Mouse (Mus musculus) right cerebral cortex, postnatal 14 days (tissue): Measurements from ENCODE around the gene Fgfr2.

Experiments
- DNase-seq: peaks from one replicate; pipeline ENCODE4 v3.0.0; 2022

Fgfr2 gene

DNA sequence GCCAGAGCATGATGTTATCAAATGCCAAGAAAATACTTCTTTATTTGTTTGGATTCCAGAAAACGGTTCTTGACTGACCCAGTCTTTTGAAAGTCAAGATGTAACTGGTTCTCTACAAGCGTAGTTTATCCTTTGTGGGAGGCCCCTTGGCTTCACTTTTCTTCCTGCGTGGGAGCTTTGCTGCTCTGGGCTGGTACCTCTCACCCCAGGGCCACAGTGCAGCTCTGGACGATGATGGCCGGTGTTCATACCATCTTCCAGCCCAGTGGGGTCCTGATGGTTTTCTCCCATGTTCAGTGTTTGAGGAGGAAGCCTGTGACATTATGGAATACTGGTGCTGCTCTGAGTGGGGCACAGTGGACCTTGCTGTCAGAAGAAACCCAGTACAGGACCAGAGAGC is 1575.7 kb downstream of the Fgfr2 start:
- DNase-seq, result no peak

GRCm38 (mm10) chr7:131546423-131546822 is 1576.7 kb downstream of the Fgfr2 start:
- DNase-seq, result no peak

DNA sequence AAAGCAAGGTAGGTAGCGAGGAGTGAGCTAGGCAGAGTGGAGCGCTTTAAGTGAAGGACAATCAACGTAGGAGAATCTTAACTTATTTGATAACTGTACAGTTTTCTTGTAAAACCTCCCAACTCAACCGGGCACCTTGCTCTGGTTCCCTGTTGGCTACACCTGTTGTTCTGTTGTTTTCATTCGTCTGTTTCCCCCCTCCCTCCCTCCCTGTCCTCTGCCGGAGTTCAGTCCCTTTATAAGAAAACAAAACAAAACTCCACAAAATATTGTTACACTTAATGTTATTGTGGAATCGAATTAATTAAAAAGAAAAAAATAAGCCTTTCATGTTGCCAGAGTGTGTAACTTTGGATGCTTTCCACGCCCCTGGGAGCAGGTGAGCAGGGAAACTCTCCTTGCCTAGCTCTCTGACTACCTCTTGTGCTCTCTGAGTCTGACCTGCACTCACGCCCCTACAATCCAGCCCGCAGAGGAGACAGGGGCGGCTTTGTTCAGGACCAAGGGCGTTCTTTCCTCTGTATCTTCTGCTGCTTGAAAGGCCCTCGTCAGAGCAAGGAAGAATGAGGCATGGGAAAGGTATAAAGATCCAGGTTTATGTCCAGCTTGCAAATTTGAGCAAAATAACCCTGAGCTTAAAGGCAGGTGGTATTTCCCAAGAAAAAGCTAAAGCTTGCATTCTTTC is 1577.3 kb downstream of the Fgfr2 start:
- no peak for DNase-seq

DNA sequence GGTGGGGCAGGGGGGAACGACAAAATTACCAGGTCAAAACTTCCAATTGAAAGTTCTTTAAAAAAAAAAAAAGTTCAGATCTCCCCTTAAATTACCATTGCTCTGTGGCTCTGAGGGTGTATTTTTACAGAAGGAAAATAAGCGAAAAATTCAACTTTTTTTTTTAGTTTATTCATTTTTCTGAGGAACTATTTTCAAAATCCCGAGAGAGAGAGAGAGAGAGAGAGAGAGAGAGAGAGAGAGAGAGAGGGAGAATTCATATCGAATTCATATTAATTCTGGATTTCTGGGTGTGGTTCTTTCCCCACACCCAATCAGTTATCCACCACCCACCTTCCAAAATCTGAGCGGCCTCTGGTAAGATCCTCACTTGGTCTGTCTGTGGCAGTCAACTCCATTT is 1578.3 kb downstream of the Fgfr2 start:
- DNase-seq, result no peak

GRCm38 (mm10) chr7:131543623-131544481 is 1579.3 kb downstream of the Fgfr2 start:
- no peak for DNase-seq

DNA sequence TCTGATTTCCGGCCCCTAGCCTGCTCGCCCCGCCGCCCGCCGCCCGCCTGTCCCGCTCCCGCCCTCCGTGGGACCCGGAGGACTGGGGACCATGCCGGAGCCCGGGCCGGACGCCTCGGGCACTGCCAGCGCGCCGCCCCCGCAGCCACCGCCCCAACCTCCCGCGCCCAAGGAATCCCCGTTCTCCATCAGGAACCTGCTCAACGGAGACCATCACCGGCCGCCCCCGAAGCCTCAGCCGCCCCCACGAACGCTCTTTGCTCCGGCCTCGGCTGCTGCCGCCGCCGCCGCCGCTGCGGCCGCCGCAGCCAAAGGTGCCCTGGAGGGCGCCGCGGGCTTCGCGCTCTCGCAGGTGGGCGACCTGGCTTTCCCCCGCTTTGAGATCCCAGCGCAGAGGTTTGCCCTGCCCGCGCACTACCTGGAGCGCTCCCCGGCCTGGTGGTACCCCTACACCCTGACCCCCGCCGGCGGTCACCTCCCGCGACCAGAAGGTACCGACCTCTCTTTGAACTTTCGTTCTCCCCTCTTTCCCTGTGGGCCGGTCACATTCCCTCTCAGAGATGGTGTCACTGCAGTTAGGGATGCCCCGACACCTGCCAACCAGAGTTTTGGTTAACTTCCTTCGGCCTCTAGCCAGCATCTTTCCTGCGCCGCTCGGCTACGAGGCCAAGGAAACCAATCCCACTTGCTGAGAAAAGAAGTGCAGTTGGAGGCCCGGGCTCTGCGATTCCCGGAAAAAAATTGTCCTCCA is 1580.1 kb downstream of the Fgfr2 start:
- DNase-seq, result no peak

- no peak for DNase-seq
Observed at GRCm38 (mm10) chr7:131542115-131542871, 1580.9 kb downstream of the Fgfr2 start, which contains the start of gene Hmx3. Gene Hmx3, plus strand, starts transcription at chr7:131542867.

DNA sequence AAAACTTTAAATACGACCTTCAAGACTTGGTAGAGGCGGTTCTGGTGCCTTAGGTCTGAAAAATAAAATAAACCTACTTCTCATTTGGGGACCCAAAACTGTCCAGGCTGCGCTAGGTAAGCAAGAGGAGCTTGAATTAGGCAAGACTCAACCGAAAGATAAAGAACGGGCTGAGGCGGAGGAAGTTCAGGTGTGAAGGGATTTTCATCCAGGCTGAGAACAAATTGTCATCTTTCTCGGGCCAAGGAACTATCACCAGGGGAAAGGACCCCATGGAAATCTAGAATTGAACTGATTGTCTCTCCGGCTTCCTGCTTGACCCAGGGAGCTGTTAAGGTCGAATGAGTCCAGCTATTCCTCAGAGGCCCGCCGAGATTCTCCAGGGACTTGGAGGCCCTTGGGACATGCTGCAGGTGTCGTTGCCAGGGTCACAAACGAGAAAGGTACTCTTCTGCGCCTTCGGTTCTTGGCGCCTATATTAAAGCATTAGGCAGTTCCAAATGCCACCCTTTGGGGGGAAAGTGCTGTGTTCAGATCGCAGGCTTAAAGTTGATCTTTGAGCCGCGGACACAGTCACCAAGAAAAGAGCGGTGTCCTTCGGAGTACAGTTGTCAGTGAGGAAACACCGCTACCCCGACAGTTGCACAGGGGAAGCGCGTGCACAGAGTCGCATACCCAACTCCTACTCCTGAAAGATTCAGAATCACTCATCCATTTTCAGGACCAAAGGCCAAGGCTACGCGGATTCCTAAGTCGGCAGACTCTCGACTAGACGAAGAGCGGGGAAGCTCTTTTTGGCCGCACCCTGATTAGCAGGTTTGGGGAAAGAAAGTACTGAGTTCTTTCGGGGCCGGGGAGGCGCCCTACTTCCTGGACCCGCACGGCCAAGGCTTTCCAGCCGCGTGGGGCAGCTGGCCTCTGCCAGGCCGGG is 1581.7 kb downstream of the Fgfr2 start:
- no peak for DNase-seq

GRCm38 (mm10) chr7:131539979-131540378 is 1583.2 kb downstream of the Fgfr2 start:
- DNase-seq, result peak; percentile 90

- DNase-seq, result no peak
Observed at GRCm38 (mm10) chr7:131503739-131504138, 1619.4 kb downstream of the Fgfr2 start.

DNA sequence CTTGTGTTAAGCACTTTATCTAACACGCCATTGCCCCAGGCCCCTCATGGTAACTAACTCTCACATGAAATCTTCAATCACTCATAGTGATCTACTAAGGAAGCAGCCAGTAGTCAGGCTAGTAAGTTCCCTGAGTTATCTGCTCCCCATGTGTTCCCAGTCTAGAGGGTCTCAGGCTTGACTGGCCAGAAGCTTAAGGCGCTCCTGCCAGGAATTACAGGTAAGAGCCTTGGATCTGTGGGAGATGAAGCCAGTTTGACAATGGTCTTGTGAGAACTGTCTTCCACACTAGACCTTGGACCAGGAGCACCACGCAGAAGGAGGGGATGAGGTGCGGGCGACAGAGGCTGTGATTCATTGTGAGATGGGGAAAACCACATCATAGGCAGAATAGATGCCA is 1644.7 kb downstream of the Fgfr2 start:
- DNase-seq, result no peak

DNA sequence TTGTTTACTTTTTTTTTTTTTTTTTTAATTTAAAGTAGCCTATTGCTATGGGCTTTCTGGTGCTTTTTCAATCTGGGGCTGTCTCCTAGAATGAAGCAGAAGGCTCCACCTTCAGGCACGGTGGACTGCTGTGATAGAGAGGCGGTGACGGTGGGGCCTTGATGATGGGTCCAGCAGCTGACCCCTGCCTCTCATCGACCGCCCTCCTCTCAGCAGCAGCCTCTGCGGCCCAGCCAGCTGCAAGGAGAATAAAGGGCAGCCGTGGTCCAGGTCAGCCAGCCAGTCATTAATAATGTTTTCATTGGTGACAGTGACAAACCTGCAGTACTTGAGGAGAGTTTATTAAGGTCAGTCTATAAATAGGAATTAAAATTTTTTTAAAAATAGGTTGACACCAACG is 1646.0 kb downstream of the Fgfr2 start:
- DNase-seq, result no peak

DNA sequence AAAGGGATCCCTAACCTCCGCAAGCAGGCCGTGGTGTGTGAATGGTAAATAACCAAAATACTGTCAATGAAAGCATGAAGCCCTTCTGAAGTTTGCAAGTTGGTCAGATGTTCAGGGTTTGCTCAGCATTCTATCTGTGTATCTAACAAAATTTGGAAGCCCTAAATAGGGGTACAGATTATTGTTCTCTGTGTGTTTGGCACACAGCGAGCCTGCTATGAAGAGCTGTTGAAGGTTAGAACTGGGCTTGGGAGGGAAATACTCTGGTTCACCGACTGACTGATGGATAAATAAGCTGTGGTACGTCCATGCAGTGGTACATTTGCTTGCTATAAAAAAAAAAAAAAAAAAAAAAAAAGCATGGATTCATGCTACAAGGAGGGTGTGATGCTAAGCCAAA is 1651.6 kb downstream of the Fgfr2 start:
- no peak for DNase-seq

DNA sequence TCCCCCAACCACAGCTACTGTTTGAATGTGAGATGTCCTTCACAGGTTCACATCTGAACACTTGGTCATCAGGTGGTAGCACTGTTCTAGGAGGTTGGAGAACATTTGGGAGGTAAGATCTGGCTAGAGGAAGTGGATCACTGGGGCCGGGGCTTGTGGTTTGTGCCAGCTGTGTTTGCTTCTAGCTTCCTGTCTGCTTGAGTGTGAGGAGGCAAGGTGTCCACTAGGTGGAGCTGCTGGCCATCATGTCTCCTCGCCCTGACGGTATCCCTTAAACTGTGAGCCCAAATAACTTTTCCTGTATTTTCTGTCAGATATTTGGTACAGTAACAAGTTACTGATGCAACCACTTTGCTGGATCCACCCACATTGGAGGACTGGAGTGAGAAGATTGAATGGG is 1653.6 kb downstream of the Fgfr2 start:
- DNase-seq, result no peak

DNA sequence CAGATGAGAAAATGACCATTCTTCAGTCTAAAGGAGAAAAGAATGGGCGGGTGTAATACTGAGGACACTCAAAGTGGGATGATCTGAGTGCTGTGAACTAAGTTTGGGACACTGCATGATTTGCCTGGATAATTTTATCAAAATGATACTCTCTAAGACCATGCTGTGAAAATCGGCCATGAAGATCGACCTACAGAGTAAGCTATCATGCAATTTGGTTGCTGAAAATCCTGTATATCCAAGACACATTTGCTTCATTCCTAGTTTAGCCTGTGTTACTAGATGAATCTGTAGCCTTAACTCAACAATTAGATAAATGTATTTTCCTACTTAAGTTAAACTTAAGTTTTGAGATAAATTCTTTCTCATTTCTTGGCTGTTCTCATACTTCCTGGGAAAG is 1655.8 kb downstream of the Fgfr2 start:
- DNase-seq, result no peak

DNA sequence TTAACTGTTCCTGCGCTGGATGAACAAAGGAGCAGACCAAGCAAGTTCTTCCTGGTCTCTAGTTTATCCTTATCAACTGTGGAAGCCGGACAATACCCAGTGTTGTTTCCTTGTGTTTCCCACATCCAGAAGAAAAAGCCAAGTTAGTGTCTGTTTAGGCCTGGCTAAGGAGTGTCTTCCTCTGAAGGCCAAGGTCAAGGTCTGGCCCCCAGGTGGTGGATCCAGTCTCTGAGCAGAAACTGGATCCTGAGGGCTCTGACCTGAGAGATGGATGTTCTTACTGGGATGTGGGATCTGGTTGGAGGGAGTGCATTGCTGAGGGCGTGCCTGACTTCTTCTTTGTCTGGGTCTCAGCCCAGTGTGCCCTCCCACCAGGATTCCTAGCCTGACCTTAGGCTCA is 1657.4 kb downstream of the Fgfr2 start:
- no peak for DNase-seq

- no peak for DNase-seq
Observed at GRCm38 (mm10) chr7:131465117-131465601, 1658.0 kb downstream of the Fgfr2 start.

DNA sequence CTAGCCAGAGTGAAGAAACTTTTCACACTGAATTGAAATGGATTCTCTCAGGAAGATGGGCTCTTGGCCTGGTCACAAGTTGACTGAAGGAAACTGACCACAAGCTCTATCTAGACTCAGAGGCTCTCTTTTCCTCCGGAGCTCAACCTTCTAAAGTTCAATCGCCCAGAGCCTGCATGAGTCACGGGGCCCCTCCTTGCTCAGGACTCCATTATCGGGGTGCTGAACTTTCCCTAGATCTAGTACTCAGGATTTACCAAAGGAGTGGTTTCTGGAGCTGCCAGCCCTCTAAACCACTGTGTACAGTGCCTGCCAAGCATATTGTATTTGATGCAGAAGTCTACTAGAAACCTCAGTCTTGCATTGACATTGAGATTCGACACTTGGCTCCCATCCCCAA is 1666.4 kb downstream of the Fgfr2 start:
- no peak for DNase-seq

- no peak for DNase-seq
Observed at GRCm38 (mm10) chr7:131437051-131437450, 1686.1 kb downstream of the Fgfr2 start.

GRCm38 (mm10) chr7:131434276-131434675 is 1688.9 kb downstream of the Fgfr2 start:
- no peak for DNase-seq

- DNase-seq, result peak; percentile 38
Observed at GRCm38 (mm10) chr7:131432244-131432643, 1690.9 kb downstream of the Fgfr2 start.
